Mouse (Mus musculus) gastrocnemius, postnatal 36 days (tissue): ENCODE results near the gene Arhgef17. TPM values are rescaled to one million over a fixed set of nuclear protein-coding genes. Genes with fewer than 3 reads are reported as not detected.

Experiments used
- microRNA-seq, 2 experiments: library from miRNA; unstranded; fragments of <30 nt; microRNA quantifications; one replicate each; pipeline ENCODE4 v1.2.0; 2021
- total RNA-seq, 2 experiments: library from RNA; stranded (reverse); gene quantifications; 2 replicates each; pipeline ENCODE4 v1.2.3; 2021

The Arhgef17 gene
- total RNA-seq, 2 experiments from 2014 or later: 19.3 to 19.6 TPM

Small RNA genes within 50 kb of the gene (microRNA-seq; reads per million reads assigned to microRNA genes)
- 122 to 148 reads per million in 2 experiments for gene Mir3102

Other genes with a start within 250 kb of the Arhgef17 start
- gene Fam168a, start 225.5 kb downstream of the Arhgef17 start, total RNA-seq: 10 to 100 TPM; 33.8 to 37.1 TPM
- 10 to 100 TPM in 1 of 2 experiments, 1 to 10 TPM in 1; 5.3 to 12.2 TPM for gene Relt, start 68.7 kb downstream of the Arhgef17 start, total RNA-seq
- 1 to 10 TPM; 1.1 TPM for gene P2ry6, start 42.5 kb upstream of the Arhgef17 start, total RNA-seq
- gene P2ry2, start 80.8 kb upstream of the Arhgef17 start, total RNA-seq: 10 to 100 TPM; 29.6 to 44.9 TPM
- 1 to 10 TPM; 4.4 to 4.8 TPM for gene Fchsd2, start 160.8 kb upstream of the Arhgef17 start, total RNA-seq